Mouse (Mus musculus): ENCODE measurements around the gene Dmkn. TPM values are rescaled to one million over a fixed set of nuclear protein-coding genes. Genes with fewer than 3 reads are reported as not detected.

The Dmkn gene
- 0.36 and 0.40 TPM in 2 replicates for polyA plus RNA-seq (2015; fragmentation: Nextera tagmentation; extraction: Ambion mirVana)

DNA sequence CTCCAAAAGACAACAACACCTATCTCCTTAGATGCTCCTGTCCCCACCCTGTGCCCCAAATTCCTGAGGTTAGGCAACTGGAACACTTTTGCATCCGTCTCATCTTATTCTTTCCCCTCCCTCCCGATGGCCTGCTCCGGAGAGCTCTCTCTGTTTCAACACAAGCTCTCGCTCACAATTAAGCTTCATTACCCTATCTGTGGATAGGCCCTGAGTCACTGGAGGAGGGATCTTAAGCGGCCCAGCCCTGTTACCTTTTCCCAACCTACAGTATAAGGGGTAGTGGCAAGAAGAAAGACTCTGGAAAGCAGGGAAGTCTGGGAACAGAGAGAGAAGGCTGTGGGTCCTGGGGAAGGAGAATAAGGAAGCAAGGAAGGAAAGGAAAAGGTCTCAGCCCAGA lies at the start of gene Dmkn:
TSS of gene Dmkn (plus strand) at position 301 of the 400 bp plus-strand sequence.
- WGBS (ENCODE audit: insufficient replicate concordance): 58% methylated on average over 5 of the region's 5 CpGs
- Histone ChIP-seq H3K4me2 (ENCODE audit: low read depth, low read length) (no peak within 1 kb of the TSS), H3K9me3 (replicated peaks; ENCODE audit: control insufficient read depth, low read length) (no peaks in the 10 kb centered on the region), H3K27me3 (ENCODE audit: control insufficient read depth, insufficient read depth, low read depth, low read length) (no peaks in the 10 kb centered on the region), H3K4me1 (ENCODE audit: control insufficient read depth, low read depth, low read length) (no peaks in the 10 kb centered on the region; the same call in 1 of the 2 replicates), H3K36me3 (ENCODE audit: control insufficient read depth, insufficient read depth) (no peaks in the 10 kb centered on the region), H3K4me3 (ENCODE audit: low read depth, low read length) (no peak within 1 kb of the TSS), H3K27ac (ENCODE audit: low read length) (no peak within 1 kb of the TSS), H3K9ac (ENCODE audit: low read depth, low read length) (no peak within 1 kb of the TSS)
- ATAC-seq (ENCODE audit: low read depth): no peak

- ATAC-seq (ENCODE audit: low read depth): peak; percentile 91
- Histone ChIP-seq H3K4me1 (ENCODE audit: control insufficient read depth, low read depth, low read length) (peaks cover 13% of the 10 kb centered on the region), H3K27me3 (ENCODE audit: control insufficient read depth, insufficient read depth, low read depth, low read length) (peaks cover 16% of the 10 kb centered on the region; the same call in 1 of the 2 replicates), H3K36me3 (ENCODE audit: control insufficient read depth, insufficient read depth) (no peaks in the 10 kb centered on the region), H3K27ac (ENCODE audit: low read length) (no peak overlapping the region), H3K4me3 (ENCODE audit: low read depth, low read length) (peak overlapping the region; percentile 47), H3K4me2 (ENCODE audit: low read depth, low read length) (peak overlapping the region; percentile 70), H3K9ac (ENCODE audit: low read depth, low read length) (no peak overlapping the region), H3K9me3 (replicated peaks; ENCODE audit: control insufficient read depth, low read length) (no peaks in the 10 kb centered on the region)
- WGBS (ENCODE audit: insufficient replicate concordance): 3% methylated on average over 43 of the region's 43 CpGs
These were observed 46.4 kb upstream of the Dmkn start for GRCm38 (mm10) chr7:30717006-30717715.

- Histone ChIP-seq H3K9me3 (replicated peaks; ENCODE audit: control insufficient read depth, low read length) (no peaks in the 10 kb centered on the region), H3K27ac (ENCODE audit: low read length) (no peak overlapping the region), H3K4me3 (ENCODE audit: low read depth, low read length) (peak overlapping the region; percentile 47), H3K4me1 (ENCODE audit: control insufficient read depth, low read depth, low read length) (peaks cover 13% of the 10 kb centered on the region), H3K4me2 (ENCODE audit: low read depth, low read length) (peak overlapping the region; percentile 70), H3K9ac (ENCODE audit: low read depth, low read length) (no peak overlapping the region), H3K27me3 (ENCODE audit: control insufficient read depth, insufficient read depth, low read depth, low read length) (peaks cover 16% of the 10 kb centered on the region; the same call in 1 of the 2 replicates), H3K36me3 (ENCODE audit: control insufficient read depth, insufficient read depth) (no peaks in the 10 kb centered on the region)
- no peak for ATAC-seq (ENCODE audit: low read depth)
- 12% methylated on average over 14 of the region's 14 CpGs for WGBS (ENCODE audit: insufficient replicate concordance)
These were observed 45.9 kb upstream of the Dmkn start for GRCm38 (mm10) chr7:30717716-30718046.

DNA sequence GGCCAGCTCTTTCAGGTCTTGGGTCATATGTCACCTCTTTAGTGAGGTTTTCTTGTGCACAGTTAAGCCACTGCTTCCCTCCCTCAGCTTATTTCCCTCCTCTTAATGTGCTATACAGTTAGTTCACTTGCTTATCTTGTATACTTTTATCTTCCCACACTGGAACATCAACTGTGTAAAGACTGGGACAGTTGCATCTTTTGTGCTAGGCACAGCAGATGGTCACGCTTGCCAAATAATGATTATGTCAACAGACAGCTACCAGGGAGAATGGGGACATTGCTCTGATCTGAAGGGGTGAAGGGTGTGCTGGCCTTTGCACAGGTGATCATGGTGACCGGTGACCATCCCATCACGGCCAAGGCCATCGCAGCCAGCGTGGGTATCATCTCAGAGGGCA lies 43.9 kb upstream of the Dmkn start:
- peak; percentile 40 for ATAC-seq (ENCODE audit: low read depth)
- no peaks in the 10 kb centered on the region for H3K9me3 ChIP-seq (replicated peaks; ENCODE audit: control insufficient read depth, low read length)
- H3K4me2 ChIP-seq (ENCODE audit: low read depth, low read length): no peak overlapping the region
- H3K27ac ChIP-seq (ENCODE audit: low read length): no peak overlapping the region
- H3K4me3 ChIP-seq (ENCODE audit: low read depth, low read length): no peak overlapping the region
- WGBS (ENCODE audit: insufficient replicate concordance): 72% methylated on average over 5 of the region's 5 CpGs
- H3K27me3 ChIP-seq (ENCODE audit: control insufficient read depth, insufficient read depth, low read depth, low read length): peaks cover 16% of the 10 kb centered on the region; the same call in 1 of the 2 replicates
- no peaks in the 10 kb centered on the region for H3K36me3 ChIP-seq (ENCODE audit: control insufficient read depth, insufficient read depth)
- peaks cover 13% of the 10 kb centered on the region for H3K4me1 ChIP-seq (ENCODE audit: control insufficient read depth, low read depth, low read length)
- H3K9ac ChIP-seq (ENCODE audit: low read depth, low read length): no peak overlapping the region

DNA sequence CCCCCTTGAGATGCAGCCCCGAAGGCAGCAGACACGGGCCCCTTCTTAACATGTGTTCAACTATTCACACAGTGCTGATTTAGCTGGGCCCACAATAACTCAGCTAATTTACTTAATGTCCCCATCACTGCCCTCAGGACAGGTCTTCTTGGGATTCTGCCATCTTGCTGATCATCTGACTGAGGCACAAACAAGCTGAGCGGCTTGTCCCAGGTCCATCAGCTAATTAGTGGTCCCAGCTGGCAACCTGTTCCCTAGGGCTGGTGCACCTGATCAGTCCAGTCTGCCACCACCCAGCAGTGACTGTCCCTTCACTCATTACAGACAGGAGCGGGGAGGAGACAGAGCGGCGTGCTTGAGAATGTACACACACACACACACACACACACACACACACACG lies 42.3 kb upstream of the Dmkn start:
- H3K9me3 ChIP-seq (replicated peaks; ENCODE audit: control insufficient read depth, low read length): no peaks in the 10 kb centered on the region
- 85% methylated on average over 7 of the region's 7 CpGs for WGBS (ENCODE audit: insufficient replicate concordance)
- peaks cover 13% of the 10 kb centered on the region for H3K4me1 ChIP-seq (ENCODE audit: control insufficient read depth, low read depth, low read length)
- no peak overlapping the region for H3K9ac ChIP-seq (ENCODE audit: low read depth, low read length)
- ATAC-seq (ENCODE audit: low read depth): no peak
- H3K36me3 ChIP-seq (ENCODE audit: control insufficient read depth, insufficient read depth): no peaks in the 10 kb centered on the region
- H3K4me2 ChIP-seq (ENCODE audit: low read depth, low read length): no peak overlapping the region
- peaks cover 7% of the 10 kb centered on the region; the same call in 1 of the 2 replicates for H3K27me3 ChIP-seq (ENCODE audit: control insufficient read depth, insufficient read depth, low read depth, low read length)
- H3K4me3 ChIP-seq (ENCODE audit: low read depth, low read length): no peak overlapping the region
- H3K27ac ChIP-seq (ENCODE audit: low read length): no peak overlapping the region

DNA sequence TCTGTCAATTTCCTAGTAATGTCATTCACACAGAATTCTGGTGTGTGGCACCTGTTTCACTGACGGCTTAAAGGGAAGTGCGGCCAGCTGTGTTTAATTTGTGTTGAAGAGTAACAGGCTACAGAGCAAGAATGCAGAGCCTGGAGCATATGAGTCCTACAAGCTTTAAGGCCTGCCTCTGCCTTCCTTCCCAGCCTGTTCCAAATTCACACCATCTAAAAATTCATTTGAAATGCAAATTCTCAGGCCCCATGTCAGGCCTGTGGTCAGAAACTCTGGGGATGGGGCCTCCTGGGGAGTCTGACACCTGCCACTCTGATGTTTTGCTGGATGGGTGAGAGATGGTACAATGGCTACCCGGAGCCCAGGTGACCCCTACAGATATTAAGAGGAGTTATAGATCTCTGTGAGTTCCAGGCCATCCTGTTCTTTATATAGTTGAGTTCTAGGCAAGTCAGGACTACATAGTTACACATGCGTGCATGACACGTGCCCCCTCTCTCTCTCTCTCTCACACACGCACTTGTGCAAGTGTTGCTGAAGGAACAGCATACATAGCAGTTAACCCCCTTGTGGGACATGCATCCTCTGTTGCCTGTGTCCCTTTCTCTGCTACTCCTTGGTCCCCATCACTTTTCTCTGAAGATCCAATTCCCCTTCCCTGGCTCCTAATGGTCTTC lies 40.1 kb upstream of the Dmkn start:
- Histone ChIP-seq H3K9me3 (replicated peaks; ENCODE audit: control insufficient read depth, low read length) (no peaks in the 10 kb centered on the region), H3K27ac (ENCODE audit: low read length) (no peak overlapping the region), H3K27me3 (ENCODE audit: control insufficient read depth, insufficient read depth, low read depth, low read length) (no peaks in the 10 kb centered on the region), H3K9ac (ENCODE audit: low read depth, low read length) (no peak overlapping the region), H3K4me1 (ENCODE audit: control insufficient read depth, low read depth, low read length) (peaks cover 4% of the 10 kb centered on the region), H3K4me3 (ENCODE audit: low read depth, low read length) (no peak overlapping the region), H3K36me3 (ENCODE audit: control insufficient read depth, insufficient read depth) (no peaks in the 10 kb centered on the region), H3K4me2 (ENCODE audit: low read depth, low read length) (no peak overlapping the region)
- no peak for ATAC-seq (ENCODE audit: low read depth)
- WGBS (ENCODE audit: insufficient replicate concordance): 46% methylated on average over 6 of the region's 6 CpGs

DNA sequence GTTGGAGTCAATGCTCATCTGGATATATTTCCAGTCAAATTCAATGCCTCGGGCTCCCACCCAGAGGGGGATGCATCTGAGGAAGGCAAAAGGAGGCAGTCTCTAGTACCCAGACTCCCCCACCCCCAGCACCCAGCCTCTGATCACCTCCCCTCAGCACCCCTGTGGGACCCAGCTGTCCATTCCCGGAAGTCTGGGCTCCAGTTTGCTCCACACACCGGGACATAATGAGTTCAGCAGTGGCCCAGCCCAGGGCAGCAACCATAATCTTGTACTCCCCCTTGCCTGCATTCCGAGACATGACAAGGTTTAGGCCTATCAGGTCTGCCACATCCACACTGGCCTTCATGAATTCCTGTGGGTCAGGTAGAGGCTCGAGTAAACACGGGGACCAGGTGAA lies 35.3 kb upstream of the Dmkn start:
- H3K27me3 ChIP-seq (ENCODE audit: control insufficient read depth, insufficient read depth, low read depth, low read length): no peaks in the 10 kb centered on the region
- WGBS (ENCODE audit: insufficient replicate concordance): 62% methylated on average over 6 of the region's 6 CpGs
- no peak overlapping the region for H3K27ac ChIP-seq (ENCODE audit: low read length)
- no peaks in the 10 kb centered on the region for H3K9me3 ChIP-seq (replicated peaks; ENCODE audit: control insufficient read depth, low read length)
- H3K4me1 ChIP-seq (ENCODE audit: control insufficient read depth, low read depth, low read length): peaks cover 16% of the 10 kb centered on the region
- peak overlapping the region; percentile 81; the same call in 1 of the 2 replicates for H3K9ac ChIP-seq (ENCODE audit: low read depth, low read length)
- H3K4me3 ChIP-seq (ENCODE audit: low read depth, low read length): peak overlapping the region; percentile 78
- peak overlapping the region; percentile 87 for H3K4me2 ChIP-seq (ENCODE audit: low read depth, low read length)
- ATAC-seq (ENCODE audit: low read depth): no peak
- H3K36me3 ChIP-seq (ENCODE audit: control insufficient read depth, insufficient read depth): no peaks in the 10 kb centered on the region

DNA sequence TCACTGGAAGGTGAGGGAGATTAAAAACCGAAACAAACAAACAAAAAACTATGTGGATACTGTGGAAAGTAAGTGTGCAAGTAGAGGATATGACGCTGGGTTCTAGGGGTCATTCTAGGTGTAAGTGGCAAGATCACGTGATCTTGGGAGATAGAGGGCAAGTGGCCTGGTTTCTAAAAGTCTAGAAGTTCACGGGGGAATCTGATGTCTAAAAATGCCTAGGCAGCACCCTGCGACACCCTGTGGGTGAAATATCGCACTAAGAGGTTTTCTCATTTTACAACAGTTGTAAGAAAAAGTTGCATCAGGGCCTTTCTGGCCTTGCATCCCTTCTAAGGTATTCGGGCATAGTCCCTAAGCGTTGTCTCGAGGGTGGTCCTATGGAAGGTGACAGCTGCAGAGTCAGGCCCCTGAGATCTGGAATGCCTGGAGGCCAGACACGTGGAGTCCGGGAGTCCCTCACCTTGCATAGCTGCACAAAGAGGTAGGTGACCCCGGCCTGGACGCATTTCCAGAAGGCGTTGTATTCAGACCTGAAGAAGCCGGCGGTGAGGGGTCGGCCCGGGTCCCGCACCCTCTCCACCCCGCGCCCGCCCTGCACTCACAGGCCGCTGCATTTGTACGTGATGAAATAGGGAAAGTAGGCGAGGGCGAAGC lies 34.7 kb upstream of the Dmkn start:
- Histone ChIP-seq H3K4me2 (ENCODE audit: low read depth, low read length) (peak overlapping the region; percentile 87), H3K9ac (ENCODE audit: low read depth, low read length) (peak overlapping the region; percentile 81), H3K36me3 (ENCODE audit: control insufficient read depth, insufficient read depth) (no peaks in the 10 kb centered on the region), H3K27me3 (ENCODE audit: control insufficient read depth, insufficient read depth, low read depth, low read length) (no peaks in the 10 kb centered on the region), H3K9me3 (replicated peaks; ENCODE audit: control insufficient read depth, low read length) (no peaks in the 10 kb centered on the region), H3K4me1 (ENCODE audit: control insufficient read depth, low read depth, low read length) (peaks cover 16% of the 10 kb centered on the region), H3K4me3 (ENCODE audit: low read depth, low read length) (peak overlapping the region; percentile 78), H3K27ac (ENCODE audit: low read length) (peak overlapping the region; percentile 86)
- WGBS (ENCODE audit: insufficient replicate concordance): 5% methylated on average over 26 of the region's 26 CpGs
- peak; percentile 5 for ATAC-seq (ENCODE audit: low read depth)
